Mouse (Mus musculus): ENCODE measurements around the gene Chrnb2. TPM values are rescaled to one million over a fixed set of nuclear protein-coding genes. Genes with fewer than 3 reads are reported as not detected.

Gene Chrnb2
- total RNA-seq, 2 experiments from 2014 or later: 3.5 to 5.0 TPM

DNA sequence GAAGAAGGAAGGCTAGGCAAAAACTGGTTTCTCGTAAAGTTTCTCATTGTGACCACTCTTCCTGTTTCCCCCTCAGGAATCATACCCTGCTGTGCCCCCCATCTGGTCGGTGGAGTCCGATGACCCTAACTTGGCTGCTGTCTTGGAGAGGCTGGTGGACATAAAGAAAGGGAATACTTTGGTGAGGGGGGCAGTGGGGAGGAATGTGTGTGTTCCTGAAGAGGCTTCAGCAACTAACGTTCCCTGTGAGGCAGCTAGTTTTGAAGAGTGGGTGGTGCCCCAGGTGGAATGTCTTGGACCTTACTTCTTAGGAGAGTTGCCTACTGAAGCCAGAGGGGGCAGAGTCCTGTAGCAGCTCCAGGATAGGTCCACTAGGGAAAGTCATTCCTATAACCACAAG lies 11.6 kb upstream of the Chrnb2 start:
- DNase-seq: no peak

- peak; percentile 22 for DNase-seq
These were observed 10.0 kb upstream of the Chrnb2 start for GRCm38 (mm10) chr3:89774236-89774960.

DNA sequence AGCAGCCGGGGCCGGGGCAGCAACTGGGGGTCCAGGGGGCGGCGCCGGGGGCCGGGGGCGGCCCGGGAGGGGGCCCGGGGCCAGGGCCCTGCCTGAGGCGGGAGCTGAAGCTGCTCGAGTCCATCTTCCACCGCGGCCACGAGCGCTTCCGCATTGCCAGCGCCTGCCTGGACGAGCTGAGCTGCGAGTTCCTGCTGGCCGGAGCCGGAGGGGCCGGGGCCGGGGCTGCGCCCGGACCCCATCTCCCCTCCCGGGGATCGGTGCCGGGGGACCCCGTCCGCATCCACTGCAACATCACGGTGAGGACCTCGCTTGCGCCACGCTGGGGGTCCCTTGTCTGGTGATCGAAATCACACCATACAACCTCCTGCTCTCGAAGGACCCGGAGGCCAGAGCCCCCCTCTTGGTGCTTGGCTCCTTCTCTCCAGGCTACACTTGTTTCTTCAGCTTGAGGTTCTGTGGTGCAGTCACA lies 9.3 kb upstream of the Chrnb2 start:
- peak; percentile 59 for DNase-seq

DNA sequence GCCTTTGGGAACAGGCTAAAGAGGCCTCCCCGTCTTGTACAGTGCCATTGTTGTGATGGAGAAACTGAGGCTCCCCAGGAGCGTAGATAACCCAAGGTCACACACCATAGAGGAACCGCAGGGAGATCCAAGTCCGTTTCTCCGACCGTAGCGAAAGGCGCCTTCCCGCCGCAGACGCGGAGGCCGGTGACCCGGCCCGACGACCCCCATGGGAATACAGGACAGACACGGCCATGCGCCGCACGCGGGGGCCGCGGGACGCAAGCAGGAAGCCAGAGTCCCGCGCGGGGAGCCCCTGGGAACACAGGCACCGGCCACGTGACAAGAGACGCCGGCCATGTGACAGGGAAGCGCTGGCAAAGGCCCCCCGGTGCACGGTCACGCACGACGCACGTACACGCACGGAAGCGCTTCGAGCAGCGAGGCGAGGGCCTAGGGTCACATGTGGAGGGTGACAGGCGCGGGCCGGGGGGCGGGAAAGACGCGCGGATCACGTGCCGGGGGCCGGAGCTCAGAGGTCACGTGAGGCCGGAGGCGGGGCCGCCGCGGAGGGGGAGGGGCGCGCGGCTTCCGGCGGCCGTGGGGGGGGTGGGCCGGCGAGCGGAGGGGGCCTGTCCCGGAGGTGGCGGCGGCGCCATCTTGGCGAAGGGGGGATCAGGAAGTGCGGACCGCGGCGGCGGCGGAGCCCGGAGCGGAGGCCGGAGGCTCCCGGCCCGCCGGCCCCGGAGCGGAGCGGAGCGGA lies 8.7 kb upstream of the Chrnb2 start, which contains the start of gene Ube2q1:
Ube2q1 (plus strand) TSS at position 649 of the 742 bp plus-strand sequence.
- DNase-seq: peak; percentile 98

DNA sequence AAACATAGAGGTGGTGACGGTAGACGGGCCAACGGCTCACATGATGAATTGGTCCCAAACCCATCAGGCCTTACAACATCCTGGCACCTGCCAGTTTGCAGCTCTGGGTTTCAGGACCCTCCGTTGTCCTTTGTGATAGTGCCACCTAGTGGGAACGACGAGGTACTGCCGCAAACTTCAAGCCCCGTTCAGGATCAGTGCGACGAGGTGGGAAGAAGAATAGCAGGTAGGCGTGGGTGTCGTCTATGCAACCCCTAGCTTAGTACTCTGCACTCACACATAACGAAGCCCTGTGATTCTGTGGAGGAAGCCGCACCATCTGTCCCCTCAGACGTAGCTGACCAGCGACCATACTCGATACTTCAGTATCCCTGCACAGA lies 8.1 kb upstream of the Chrnb2 start:
- DNase-seq: peak; percentile 85

DNA sequence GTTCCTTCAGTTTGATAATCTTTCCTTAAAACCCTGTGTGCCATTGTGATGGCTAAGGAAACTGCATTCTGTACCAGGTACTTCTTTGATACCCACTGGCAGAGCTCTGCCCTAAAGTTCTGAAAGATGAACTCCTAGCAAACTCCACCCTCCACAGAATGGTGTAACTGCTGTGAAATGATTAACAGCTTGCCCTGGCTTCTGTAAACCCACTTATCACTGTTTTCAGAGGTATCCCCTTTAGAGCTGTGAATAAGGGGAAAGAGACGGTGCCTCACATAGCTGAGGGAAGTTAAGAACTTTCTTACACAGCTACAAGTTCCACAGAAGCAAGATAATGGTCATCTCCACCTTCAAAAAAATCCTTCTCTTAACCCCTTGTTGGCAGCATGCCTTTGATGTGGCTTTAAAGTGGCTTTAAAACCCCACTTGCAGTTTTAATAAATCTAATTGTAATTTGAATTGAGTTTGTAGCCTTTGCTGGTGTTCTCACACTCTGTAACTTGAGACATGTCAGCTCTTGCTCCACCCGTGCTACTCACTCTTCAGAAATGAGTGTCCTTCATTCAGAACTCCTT lies 6.1 kb upstream of the Chrnb2 start:
- DNase-seq: no peak

DNA sequence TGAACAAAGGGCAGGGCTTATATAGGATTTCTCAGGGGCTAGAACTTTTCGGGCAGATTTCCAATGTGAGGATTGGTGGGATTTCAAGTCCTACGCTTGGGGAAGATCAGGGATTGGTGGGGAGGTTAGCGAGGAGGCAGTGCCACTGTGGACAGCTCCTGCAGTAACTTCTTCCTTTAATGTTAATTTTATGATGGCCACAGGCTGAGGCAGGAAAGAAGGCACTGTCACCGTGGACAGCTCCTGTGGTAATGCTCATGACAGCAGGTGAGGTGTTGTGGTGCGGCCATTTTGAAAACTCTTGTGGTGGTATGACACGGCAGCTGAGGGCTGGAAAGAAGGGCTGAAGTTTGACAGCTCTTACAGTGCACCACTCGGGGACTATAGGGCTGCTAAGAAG lies 5.2 kb upstream of the Chrnb2 start:
- DNase-seq: no peak

DNA sequence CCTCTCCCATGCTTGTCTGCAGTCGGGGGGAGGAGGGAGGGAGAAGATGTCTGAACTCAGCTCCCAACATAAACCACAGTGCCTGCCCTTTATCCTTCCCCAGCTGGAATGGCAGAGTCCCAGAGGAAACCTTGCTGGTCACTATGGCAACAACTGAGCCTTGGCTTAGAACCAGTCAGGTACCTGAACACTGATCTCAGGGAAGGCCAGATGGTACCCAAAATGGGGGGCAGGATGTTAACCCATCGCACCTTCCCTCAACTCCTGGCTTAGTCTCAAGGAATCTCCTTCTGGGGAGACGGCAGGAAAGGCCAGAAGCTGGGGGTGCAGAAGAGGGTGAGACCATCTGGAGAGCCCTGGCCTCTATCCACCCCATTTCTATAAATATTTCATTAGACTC lies 4.6 kb downstream of the Chrnb2 start:
- no peak for DNase-seq

- no peak for DNase-seq
These were observed 6.6 kb downstream of the Chrnb2 start for GRCm38 (mm10) chr3:89757851-89758250.

DNA sequence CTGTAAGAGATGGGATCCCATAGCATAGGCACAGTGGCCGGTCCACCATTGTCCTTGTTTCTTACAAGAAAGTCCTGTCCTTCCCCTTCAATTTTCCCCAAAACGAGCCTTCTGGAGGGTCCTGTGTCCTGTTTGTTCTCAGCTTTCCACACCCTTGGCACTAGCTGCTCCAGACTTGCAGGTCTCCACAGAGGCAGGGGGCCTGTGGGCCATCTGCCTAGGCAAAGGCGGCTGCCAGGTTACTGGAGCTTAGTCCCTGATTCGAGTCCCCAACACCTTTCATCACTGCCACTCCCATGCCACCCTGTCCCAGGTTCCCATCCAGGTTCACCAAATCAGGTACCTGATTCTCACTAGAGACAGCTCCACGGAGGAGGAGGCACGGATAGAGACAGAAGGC lies 9.1 kb downstream of the Chrnb2 start:
- DNase-seq: no peak

GRCm38 (mm10) chr3:89752307-89752706 lies 12.1 kb downstream of the Chrnb2 start:
- DNase-seq: no peak

- no peak for DNase-seq
These were observed 25.9 kb downstream of the Chrnb2 start for GRCm38 (mm10) chr3:89738509-89738908.

DNA sequence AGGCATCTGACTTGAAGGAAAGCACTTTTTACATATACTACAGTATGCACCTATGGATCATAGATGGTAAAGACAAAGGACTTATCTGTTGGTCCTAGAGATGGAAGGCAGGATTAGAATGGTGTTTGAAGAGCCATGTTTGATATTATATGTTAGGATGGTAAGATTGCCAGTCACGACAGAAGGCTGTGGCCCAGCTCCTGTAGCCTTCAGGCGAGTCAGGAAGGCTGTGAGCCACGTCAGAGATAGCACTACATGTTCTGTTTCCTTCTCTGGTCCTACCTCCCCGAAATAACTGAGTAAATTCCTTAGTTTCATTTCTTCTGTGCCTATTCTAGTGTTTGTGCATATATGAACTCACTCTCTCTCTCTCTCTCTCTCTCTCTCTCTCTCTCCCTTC lies 32.3 kb downstream of the Chrnb2 start:
- DNase-seq: no peak

GRCm38 (mm10) chr3:89730350-89731331 lies 33.8 kb downstream of the Chrnb2 start:
- peak; percentile 90 for DNase-seq

DNA sequence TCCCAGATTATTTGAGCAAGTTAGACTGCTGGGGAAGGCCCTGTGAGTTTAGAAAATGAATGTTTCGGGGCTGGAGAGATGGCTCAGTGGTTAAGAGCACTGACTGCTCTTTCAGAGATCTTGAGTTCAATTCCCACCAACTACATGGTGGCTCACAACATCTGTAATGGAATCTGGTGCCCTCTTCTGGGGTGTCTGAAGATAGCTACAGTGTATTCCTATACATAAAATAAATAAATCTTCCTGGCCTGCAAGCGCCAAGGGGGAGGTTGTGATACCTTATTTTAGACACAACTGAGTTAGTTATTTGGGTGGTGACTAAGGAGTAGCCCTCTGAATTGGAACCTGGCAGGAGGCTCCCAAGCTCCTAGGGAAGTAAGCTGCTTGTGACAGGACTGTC lies 35.6 kb downstream of the Chrnb2 start:
- DNase-seq: no peak

- peak; percentile 65 for DNase-seq
These were observed 37.4 kb downstream of the Chrnb2 start for GRCm38 (mm10) chr3:89727028-89727427.

DNA sequence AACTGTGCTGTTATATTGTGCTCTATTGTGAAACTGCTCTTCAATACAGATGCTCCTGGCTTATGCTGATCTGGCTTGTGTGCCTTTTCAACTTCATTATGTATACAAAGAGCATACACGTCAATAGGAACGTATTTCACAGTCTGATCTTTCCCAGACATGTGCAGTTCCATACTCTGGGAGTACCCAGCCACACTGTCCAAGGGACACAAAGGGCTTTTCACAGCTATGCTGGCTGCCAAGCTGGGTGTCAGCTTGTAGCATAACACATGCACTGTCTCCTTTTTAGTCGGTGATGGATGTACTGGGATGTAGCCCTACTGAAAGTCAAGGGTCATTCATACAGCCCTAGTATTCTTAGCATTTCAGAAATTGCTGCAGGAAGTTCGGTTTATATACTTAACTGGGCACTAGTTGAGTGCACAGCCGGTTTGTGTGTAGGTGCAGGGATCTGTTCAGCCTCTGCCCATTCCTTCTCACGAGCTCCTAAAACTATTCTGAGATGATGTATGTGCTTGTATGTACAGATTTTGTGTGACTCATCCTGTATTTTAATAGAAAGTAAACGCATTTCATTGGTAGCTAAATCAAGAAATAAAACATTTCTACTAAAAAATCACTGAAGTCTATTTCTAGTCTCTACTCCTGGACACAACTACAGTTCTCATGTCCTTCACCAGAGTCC lies 40.9 kb downstream of the Chrnb2 start:
- no peak for DNase-seq

- no peak for DNase-seq
These were observed 42.4 kb downstream of the Chrnb2 start for GRCm38 (mm10) chr3:89722032-89722431.

GRCm38 (mm10) chr3:89715967-89716256 lies 48.5 kb downstream of the Chrnb2 start:
- DNase-seq: no peak

GRCm38 (mm10) chr3:89715207-89715966 lies 49.0 kb downstream of the Chrnb2 start:
- peak; percentile 62 for DNase-seq
